Mouse (Mus musculus) heart, postnatal 0 days (tissue): ENCODE results near the gene Cers3. TPM values are rescaled to one million over a fixed set of nuclear protein-coding genes. Genes with fewer than 3 reads are reported as not detected.

Source experiments
- ATAC-seq: fragments of 200-750 bp; cut with Nextera tagmentation; 2 replicates; pipeline ENCODE4 v1.8.0; 2017; ENCODE audit warnings: low read depth, moderate number of reproducible peaks, moderate library complexity; ENCODE audit not compliant: insufficient read depth
- DNase-seq: peaks from one replicate; pipeline ENCODE4 v3.0.0-alpha.2; 2016; ENCODE audit warnings: low spot score
- H3K27ac ChIP-seq: fragments of 300-500 bp; sonication (generic); 2 replicates; pipeline ENCODE4 v1.5.1; 2014; ENCODE audit warnings: low read depth, mild to moderate bottlenecking
- H3K27me3 ChIP-seq: fragments of 300-500 bp; sonication (generic); 2 replicates; pipeline ENCODE4 v1.6.1; 2014; ENCODE audit warnings: low read length, mixed read lengths; ENCODE audit not compliant: control insufficient read depth, insufficient read depth
- H3K36me3 ChIP-seq: fragments of 300-500 bp; sonication (generic); replicated peaks from 2 replicates; pipeline ENCODE4 v1.6.1; 2014; ENCODE audit warnings: low read length, mixed read lengths; ENCODE audit not compliant: control insufficient read depth, insufficient read depth
- H3K4me1 ChIP-seq: fragments of 300-500 bp; sonication (generic); 2 replicates; pipeline ENCODE4 v1.6.1; 2014; ENCODE audit warnings: antibody characterized with exemption; ENCODE audit not compliant: control insufficient read depth, insufficient read depth
- H3K4me2 ChIP-seq: fragments of 300-500 bp; sonication (generic); 2 replicates; pipeline ENCODE4 v1.6.1; 2014; ENCODE audit warnings: low read depth, mild to moderate bottlenecking, low read length, moderate library complexity
- H3K4me3 ChIP-seq: fragments of 300-500 bp; sonication (generic); 2 replicates; pipeline ENCODE4 v1.5.1; 2014; ENCODE audit warnings: low read depth, low read length
- H3K9ac ChIP-seq: fragments of 300-500 bp; sonication (generic); replicated peaks from 2 replicates; pipeline ENCODE4 v1.6.1; 2014; ENCODE audit warnings: low read depth, low read length, mixed read lengths
- H3K9me3 ChIP-seq: fragments of 300-500 bp; sonication (generic); replicated peaks from 2 replicates; pipeline ENCODE4 v1.6.1; 2016; ENCODE audit warnings: low read length; ENCODE audit not compliant: control insufficient read depth
- CTCF ChIP-seq: IDR thresholded peaks from 2 replicates; pipeline ENCODE4 v1.5.1; 2016; ENCODE audit warnings: antibody characterized with exemption, control low read depth, low read depth
- EP300 ChIP-seq: IDR thresholded peaks from 2 replicates; pipeline ENCODE4 v1.6.1; 2016; ENCODE audit warnings: antibody characterized with exemption, low read depth
- WGBS: fragments of 180-500 bp; shearing (Covaris S2); extraction: QIAGEN DNeasy Blood & Tissue Kit; methylation state at CpG from one replicate; pipeline ENCODE4 v1.1.7; 2014; 5-methylcytosine and 5-hydroxymethylcytosine counted together
- polyA plus RNA-seq: library from polyadenylated mRNA; unstranded; fragments of >200 nt; fragmentation: Nextera tagmentation; extraction: Ambion mirVana; gene quantifications from 2 replicates; pipeline ENCODE4 v1.2.1, GENCODE M21; 2015
- total RNA-seq: library from RNA; depleted of rRNA; stranded (reverse); fragments of >200 nt; gene quantifications from 2 replicates; pipeline ENCODE4 v1.2.3, GENCODE M21; 2014; ENCODE audit warnings: low replicate concordance

Cers3 gene
- total and polyA plus RNA-seq, 2 experiments from 2014 or later: 0.19 to 9.5 TPM

- H3K27ac ChIP-seq: no peak overlapping the region
- no peak for TF ChIP-seq EP300
- no peak for TF ChIP-seq CTCF
- H3K27me3 ChIP-seq: no peaks in the 10 kb centered on the region
- ATAC-seq (no peak), DNase-seq (no peak)
- H3K4me2 ChIP-seq: no peak overlapping the region
- H3K36me3 ChIP-seq: 0 out of 2 replicates have a peak, but pooled peaks cover 6% of the 10 kb centered on the region
- H3K9ac ChIP-seq: no peak overlapping the region
- no peaks in the 10 kb centered on the region for H3K4me1 ChIP-seq
- no peak overlapping the region for H3K4me3 ChIP-seq
- no peaks in the 10 kb centered on the region; the same call in 1 of the 2 replicates for H3K9me3 ChIP-seq
- WGBS: 78% methylated on average over 6 of the region's 6 CpGs
Observed at GRCm38 (mm10) chr7:66724954-66725353, 18.4 kb upstream of the Cers3 start.

GRCm38 (mm10) chr7:66728072-66728471, 15.2 kb upstream of the Cers3 start:
- Histone ChIP-seq H3K9ac (no peak overlapping the region), H3K4me1 (no peaks in the 10 kb centered on the region), H3K36me3 (no peaks in the 10 kb centered on the region), H3K27ac (no peak overlapping the region), H3K4me2 (no peak overlapping the region), H3K27me3 (no peaks in the 10 kb centered on the region), H3K4me3 (no peak overlapping the region), H3K9me3 (no peaks in the 10 kb centered on the region)
- DNase-seq (no peak), ATAC-seq (no peak)
- 94% methylated on average over 6 of the region's 6 CpGs for WGBS
- TF ChIP-seq CTCF: no peak
- TF ChIP-seq EP300: no peak

- ATAC-seq (no peak), DNase-seq (no peak)
- Histone ChIP-seq H3K4me1 (no peaks in the 10 kb centered on the region), H3K9ac (no peak overlapping the region), H3K27ac (no peak overlapping the region), H3K4me3 (no peak overlapping the region), H3K4me2 (no peak overlapping the region), H3K9me3 (no peaks in the 10 kb centered on the region), H3K27me3 (no peaks in the 10 kb centered on the region), H3K36me3 (no peaks in the 10 kb centered on the region)
- TF ChIP-seq EP300 (no peak), CTCF (no peak)
- 85% methylated on average over 2 of the region's 2 CpGs for WGBS
Observed at GRCm38 (mm10) chr7:66729232-66729631, 14.1 kb upstream of the Cers3 start.

GRCm38 (mm10) chr7:66733431-66733830, 9.9 kb upstream of the Cers3 start:
- H3K9me3 ChIP-seq: no peaks in the 10 kb centered on the region
- 0 out of 2 replicates have a peak, but pooled peaks cover 5% of the 10 kb centered on the region for H3K4me1 ChIP-seq
- DNase-seq (no peak), ATAC-seq (no peak)
- no peaks in the 10 kb centered on the region for H3K27me3 ChIP-seq
- H3K4me3 ChIP-seq: no peak overlapping the region
- H3K36me3 ChIP-seq: no peaks in the 10 kb centered on the region
- H3K4me2 ChIP-seq: no peak overlapping the region
- 96% methylated on average over 17 of the region's 17 CpGs for WGBS
- TF ChIP-seq CTCF (no peak), EP300 (no peak)
- no peak overlapping the region for H3K27ac ChIP-seq
- no peak overlapping the region for H3K9ac ChIP-seq

GRCm38 (mm10) chr7:66733882-66734281, 9.4 kb upstream of the Cers3 start:
- DNase-seq: no peak
- H3K4me2 ChIP-seq: no peak overlapping the region
- H3K9me3 ChIP-seq: no peaks in the 10 kb centered on the region
- H3K27ac ChIP-seq: no peak overlapping the region
- H3K27me3 ChIP-seq: no peaks in the 10 kb centered on the region
- H3K4me1 ChIP-seq: 0 out of 2 replicates have a peak, but pooled peaks cover 5% of the 10 kb centered on the region
- TF ChIP-seq CTCF (no peak), EP300 (no peak)
- 92% methylated on average over 11 of the region's 11 CpGs for WGBS
- ATAC-seq: no peak; the same call in 1 of the 2 replicates
- H3K36me3 ChIP-seq: no peaks in the 10 kb centered on the region
- no peak overlapping the region for H3K4me3 ChIP-seq
- H3K9ac ChIP-seq: no peak overlapping the region

GRCm38 (mm10) chr7:66734466-66734865, 8.8 kb upstream of the Cers3 start:
- no peak overlapping the region for H3K9ac ChIP-seq
- no peaks in the 10 kb centered on the region for H3K9me3 ChIP-seq
- no peaks in the 10 kb centered on the region for H3K36me3 ChIP-seq
- no peak for TF ChIP-seq EP300
- no peak for TF ChIP-seq CTCF
- H3K27ac ChIP-seq: no peak overlapping the region
- no peak overlapping the region for H3K4me3 ChIP-seq
- no peaks in the 10 kb centered on the region for H3K27me3 ChIP-seq
- 0 out of 2 replicates have a peak, but pooled peaks cover 5% of the 10 kb centered on the region for H3K4me1 ChIP-seq
- 88% methylated on average over 4 of the region's 4 CpGs for WGBS
- no peak overlapping the region for H3K4me2 ChIP-seq
- DNase-seq (no peak), ATAC-seq (no peak)
